16 mouse cellular contexts compared by ENCODE assay signal in the genomic region with DNA sequence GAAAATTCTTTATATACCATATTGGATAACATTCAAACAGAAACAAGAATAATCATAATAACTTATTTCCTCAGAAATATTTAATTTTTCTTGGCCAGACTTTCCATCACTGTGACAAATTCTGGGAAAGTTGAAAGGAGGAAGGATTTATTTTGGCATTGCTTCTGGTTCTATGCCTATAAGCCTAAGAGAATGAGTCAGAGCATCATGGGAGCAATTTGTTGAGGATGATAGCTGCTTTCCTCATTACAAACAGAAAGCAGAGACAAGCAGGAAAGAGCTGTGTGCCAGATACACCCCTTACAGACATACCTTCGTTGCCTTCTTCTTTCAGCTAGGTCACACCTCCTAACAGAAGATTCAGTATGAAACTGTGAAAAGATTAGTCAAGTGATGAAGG.
"Had no signal": no experiment of that assay in that cellular context is flagged by ENCODE, and none has a peak within 500 bp of the region (broad histone marks: within the 10 kb centered on the region; RNA-seq: fewer than 3 reads in every experiment).

No protein-coding gene starts in this region.

- DNase-seq: kidney, adult 18-20 months; kidney, adult 9 months; kidney, postnatal 14 days; kidney, postnatal 4 days; layer of hippocampus, adult 9-11 months; liver; lung, adult 18-20 months; lung, postnatal 14 days; thymus, adult 18-20 months; thymus, postnatal 4 days had no signal

- H3K9ac ChIP-seq: limb, embryonic 12.5 days; liver, embryonic 12.5 days; liver, embryonic 15.5 days; midbrain, embryonic 12.5 days had no signal

- H3K36me3 ChIP-seq: limb, embryonic 12.5 days; liver, embryonic 12.5 days; liver, embryonic 15.5 days; midbrain, embryonic 12.5 days had no signal

- H3K4me2 ChIP-seq: limb, embryonic 12.5 days; liver, embryonic 12.5 days; liver, embryonic 15.5 days; midbrain, embryonic 12.5 days had no signal

- ATAC-seq: liver, embryonic 12.5 days; midbrain, embryonic 16.5 days had no signal

- H3K4me1 ChIP-seq: limb, embryonic 12.5 days; liver, embryonic 12.5 days; liver, embryonic 15.5 days; midbrain, embryonic 12.5 days had no signal

- H3K27me3 ChIP-seq: limb, embryonic 12.5 days; liver, embryonic 12.5 days; liver, embryonic 15.5 days; midbrain, embryonic 12.5 days had no signal

- H3K27ac ChIP-seq: limb, embryonic 12.5 days; liver, embryonic 12.5 days; liver, embryonic 15.5 days; macrophage; midbrain, embryonic 12.5 days had no signal

- H3K9me3 ChIP-seq: limb, embryonic 12.5 days; liver, embryonic 12.5 days; liver, embryonic 15.5 days; midbrain, embryonic 12.5 days had no signal

- H3K4me3 ChIP-seq: limb, embryonic 12.5 days; liver, embryonic 12.5 days; liver, embryonic 15.5 days; midbrain, embryonic 12.5 days had no signal
